In the genomic region with DNA sequence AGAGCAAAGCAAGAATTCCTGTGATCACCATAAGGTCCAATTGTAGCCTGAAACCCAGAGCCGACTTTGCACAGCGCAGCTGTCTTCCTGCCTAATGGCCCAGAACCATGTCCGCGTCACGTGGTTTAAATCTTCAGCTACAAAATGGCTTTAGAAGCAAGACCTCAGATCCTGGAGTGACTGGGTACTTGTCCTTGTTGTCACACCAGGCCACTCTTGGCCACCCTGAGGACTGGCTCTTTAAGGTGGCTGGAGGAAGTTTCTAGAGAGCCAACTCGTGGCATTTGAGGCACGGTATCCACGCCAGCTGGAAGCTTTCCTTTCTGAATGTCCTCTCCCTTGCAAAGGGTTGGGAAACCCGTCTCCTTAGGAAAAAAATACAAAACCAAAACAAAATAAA, we compare ENCODE assay signal across 15 mouse cellular contexts. TPM values are rescaled to one million over a fixed set of nuclear protein-coding genes. Genes with fewer than 3 reads are reported as not detected.
DNase-seq lines count a peak whose midpoint lies in the region; ATAC-seq lines count a peak whose summit lies in the region.
"Had no signal": no experiment of that assay in that cellular context is flagged by ENCODE, and none has a peak within 500 bp of the region (broad histone marks: within the 10 kb centered on the region; RNA-seq: fewer than 3 reads in every experiment).

No protein-coding gene starts in this region.

- no peak overlapping the region for H3K4me3 ChIP-seq in heart, embryonic 10.5 days
- H3K4me3 ChIP-seq in liver, embryonic 11.5 days (ENCODE audit: low read depth, low read length): no peak overlapping the region
- H3K4me3 ChIP-seq: forebrain, embryonic 12.5 days had no signal

- WGBS in heart, embryonic 10.5 days: 80% methylated on average over 9 of the region's 9 CpGs
- 72% methylated on average over 9 of the region's 9 CpGs for WGBS in liver, embryonic 11.5 days

- no peaks in the 10 kb centered on the region for H3K36me3 ChIP-seq in heart, embryonic 10.5 days
- no peaks in the 10 kb centered on the region for H3K36me3 ChIP-seq in liver, embryonic 11.5 days (ENCODE audit: control insufficient read depth, insufficient read depth, low read length)
- H3K36me3 ChIP-seq: forebrain, embryonic 12.5 days; G1E had no signal

- peaks cover 3% of the 10 kb centered on the region; the same call in 1 of the 2 replicates for H3K4me1 ChIP-seq in heart, embryonic 10.5 days
- H3K4me1 ChIP-seq in liver, embryonic 11.5 days (replicated peaks; ENCODE audit: control insufficient read depth, insufficient read depth, low read length): no peaks in the 10 kb centered on the region

- H3K4me2 ChIP-seq in liver, embryonic 11.5 days: no peak overlapping the region
- H3K4me2 ChIP-seq: forebrain, embryonic 12.5 days had no signal

- peak; percentile 48 for DNase-seq in heart, embryonic 10.5 days (ENCODE audit: low spot score)
- no peak for DNase-seq in heart, adult 9 months (ENCODE audit: low spot score in 2 of 2)
- peak; percentile 15 to 38 for DNase-seq in adrenal gland, postnatal 36 days
- peak; percentile 77 for DNase-seq in kidney, adult 9 months
- peak; percentile 60 for DNase-seq in lung, postnatal 14 days
- DNase-seq in liver, embryonic 11.5 days (ENCODE audit: low spot score): no peak
- DNase-seq in thymus, postnatal 25 days: no peak
- no peak for DNase-seq in spleen, postnatal 10 days (ENCODE audit: low spot score in 2 of 2)
- DNase-seq: heart, postnatal 10 days had no signal

- H3K27me3 ChIP-seq in heart, embryonic 10.5 days (ENCODE audit: insufficient read depth, poor library complexity, severe bottlenecking): peaks cover 4% of the 10 kb centered on the region; the same call in 1 of the 2 replicates
- no peaks in the 10 kb centered on the region for H3K27me3 ChIP-seq in liver, embryonic 11.5 days (replicated peaks; ENCODE audit: control insufficient read depth, insufficient read depth, low read length)

- no peak overlapping the region for H3K9ac ChIP-seq in liver, embryonic 11.5 days (ENCODE audit: low read depth, low read length)
- H3K9ac ChIP-seq: forebrain, embryonic 12.5 days had no signal

- ATAC-seq in liver, embryonic 11.5 days (replicated peaks; ENCODE audit: low FRiP score): no peak

- H3K27ac ChIP-seq in heart, embryonic 10.5 days: no peak overlapping the region
- H3K27ac ChIP-seq in liver, embryonic 11.5 days (ENCODE audit: low read depth, low read length): no peak overlapping the region
- H3K27ac ChIP-seq: forebrain, embryonic 12.5 days had no signal

- no peaks in the 10 kb centered on the region for H3K9me3 ChIP-seq in heart, embryonic 10.5 days
- H3K9me3 ChIP-seq in liver, embryonic 11.5 days (ENCODE audit: control insufficient read depth, low read length): no peaks in the 10 kb centered on the region
- H3K9me3 ChIP-seq: forebrain, embryonic 12.5 days had no signal

RNA-seq across cellular contexts. Expression of a gene that starts 10.1 kb away (rescaled TPM):
- polyA plus RNA-seq in heart, embryonic 10.5 days (2016; fragmentation: Nextera tagmentation; extraction: Ambion mirVana): not detected in 2 replicates
- total RNA-seq in adrenal gland, postnatal 36 days (2021): not detected
- not detected in 2 replicates for polyA plus RNA-seq in liver, embryonic 11.5 days (2014; fragmentation: Nextera tagmentation; extraction: Ambion mirVana)
- total RNA-seq: G1E; heart, postnatal 10 days; layer of hippocampus, adult 8-10 months had no signal
- polyA plus RNA-seq: cortical plate, adult 2 months; forebrain, embryonic 12.5 days; G1E; limb, embryonic 14.5 days; urinary bladder, adult 2 months had no signal

RNA-seq across cellular contexts. Expression of a gene that starts 33.8 kb away (rescaled TPM):
- 0.05 TPM in 1 of 2 replicates, not detected in the other for polyA plus RNA-seq in heart, embryonic 10.5 days (2016; fragmentation: Nextera tagmentation; extraction: Ambion mirVana)
- 1 to 10 TPM; 2.3 to 2.8 TPM for total RNA-seq in adrenal gland, postnatal 36 days (2021)
- 0.18 and 0.37 TPM in 2 replicates for polyA plus RNA-seq in liver, embryonic 11.5 days (2014; fragmentation: Nextera tagmentation; extraction: Ambion mirVana)
- polyA plus RNA-seq: forebrain, embryonic 12.5 days; G1E had no signal

RNA-seq across cellular contexts. Expression of a gene that starts 45.6 kb away (rescaled TPM):
- not detected in 2 replicates for polyA plus RNA-seq in heart, embryonic 10.5 days (2016; fragmentation: Nextera tagmentation; extraction: Ambion mirVana)
- total RNA-seq in adrenal gland, postnatal 36 days (2021): not detected
- not detected in 2 replicates for polyA plus RNA-seq in liver, embryonic 11.5 days (2014; fragmentation: Nextera tagmentation; extraction: Ambion mirVana)
- total RNA-seq: heart, postnatal 10 days; layer of hippocampus, adult 8-10 months had no signal
- polyA plus RNA-seq: cortical plate, adult 2 months; forebrain, embryonic 12.5 days; G1E had no signal

RNA-seq across cellular contexts. Expression of a gene that starts 50.3 kb away (rescaled TPM):
- 1.1 TPM in 2 replicates for polyA plus RNA-seq in heart, embryonic 10.5 days (2016; fragmentation: Nextera tagmentation; extraction: Ambion mirVana)
- total RNA-seq in adrenal gland, postnatal 36 days (2021): 1 to 10 TPM; 2.0 to 5.5 TPM
- 1.2 and 1.3 TPM in 2 replicates for polyA plus RNA-seq in liver, embryonic 11.5 days (2014; fragmentation: Nextera tagmentation; extraction: Ambion mirVana)
- polyA plus RNA-seq: G1E had no signal

Comparison
In these comparisons a context has a peak if more than half of its experiments do, and no peak if none do; other contexts are left out.
1. DNase-seq: peak in heart, embryonic 10.5 days (single experiment), adrenal gland, postnatal 36 days (2 of 2), kidney, adult 9 months (single experiment) and lung, postnatal 14 days (single experiment); none in heart, adult 9 months (0 of 2), liver, embryonic 11.5 days (single experiment), thymus, postnatal 25 days (single experiment) and spleen, postnatal 10 days (0 of 2).